Mouse (Mus musculus) yolk sac, embryonic 10.5 days (tissue): ENCODE measurements at regions not wholly inside any gene's neighbourhood (a gene's known extent, or its start where the extent isn't known, plus 50 kb on each side); places are given as distances from the start of the nearest gene placed in this dataset.

Experiments used
- DNase-seq: peaks from one replicate; pipeline ENCODE4 v3.0.0-alpha.2; 2017; ENCODE audit warnings: low spot score

- no peak for DNase-seq
Observed at GRCm38 (mm10) chr4:87718166-87718805, 314.9 kb downstream of the Mllt3 start.

GRCm38 (mm10) chr4:87715212-87715933 lies 317.8 kb downstream of the Mllt3 start:
- no peak for DNase-seq

- no peak for DNase-seq
Observed at GRCm38 (mm10) chr4:87712691-87713090, 320.5 kb downstream of the Mllt3 start.

- DNase-seq = no peak
Observed at GRCm38 (mm10) chr4:87712286-87712685, 320.9 kb downstream of the Mllt3 start.

- DNase-seq = no peak
Observed at GRCm38 (mm10) chr4:87711185-87711827, 321.9 kb downstream of the Mllt3 start.

- DNase-seq = no peak
Observed at GRCm38 (mm10) chr4:87708981-87709645, 324.1 kb downstream of the Mllt3 start.

- DNase-seq = no peak
Observed at GRCm38 (mm10) chr4:87707386-87707785, 325.8 kb downstream of the Mllt3 start.

- no peak for DNase-seq
Observed at GRCm38 (mm10) chr4:87702834-87703233, 330.3 kb downstream of the Mllt3 start.

- no peak for DNase-seq
Observed at GRCm38 (mm10) chr4:87702290-87702689, 330.9 kb downstream of the Mllt3 start.

- no peak for DNase-seq
Observed at GRCm38 (mm10) chr4:87701024-87701423, 332.1 kb downstream of the Mllt3 start.

GRCm38 (mm10) chr4:87700508-87700907 lies 332.7 kb downstream of the Mllt3 start:
- no peak for DNase-seq

- no peak for DNase-seq
Observed at GRCm38 (mm10) chr4:87699586-87699985, 333.6 kb downstream of the Mllt3 start.

- DNase-seq = no peak
Observed at GRCm38 (mm10) chr4:87698750-87699149, 334.4 kb downstream of the Mllt3 start.

- DNase-seq = no peak
Observed at GRCm38 (mm10) chr4:87696921-87697320, 336.2 kb downstream of the Mllt3 start.

- no peak for DNase-seq
Observed at GRCm38 (mm10) chr4:87695811-87696210, 337.4 kb downstream of the Mllt3 start.

- DNase-seq = no peak
Observed at GRCm38 (mm10) chr4:87692741-87693140, 340.4 kb downstream of the Mllt3 start.

- DNase-seq = no peak
Observed at GRCm38 (mm10) chr4:87684952-87685351, 348.2 kb downstream of the Mllt3 start.

GRCm38 (mm10) chr4:87682783-87683182 lies 350.4 kb downstream of the Mllt3 start:
- no peak for DNase-seq

- DNase-seq = no peak
Observed at GRCm38 (mm10) chr4:87671101-87671500, 362.1 kb downstream of the Mllt3 start.

GRCm38 (mm10) chr4:87670167-87670566 lies 363.0 kb downstream of the Mllt3 start:
- no peak for DNase-seq

- no peak for DNase-seq
Observed at GRCm38 (mm10) chr4:87669480-87669879, 363.7 kb downstream of the Mllt3 start.

GRCm38 (mm10) chr4:87668314-87668713 lies 364.9 kb downstream of the Mllt3 start:
- no peak for DNase-seq
